Mouse (Mus musculus) adrenal gland, postnatal 25 days (tissue): ENCODE measurements around the gene Stxbp6. TPM values are rescaled to one million over a fixed set of nuclear protein-coding genes. Genes with fewer than 3 reads are reported as not detected.
A peak's percentile ranks its signal among the peaks of the same experiment; 100 is the strongest.
"Not testable (repeated sequence)": the region's sequence is repeated elsewhere in the genome, so short reads cannot be mapped to it uniquely, and the experiment has no call there.

Experiments
- DNase-seq: peaks from one replicate; pipeline ENCODE4 v3.0.0; 2021; ENCODE audit warnings: mixed read lengths
- long read RNA-seq: library from polyadenylated mRNA; stranded (forward); transcript quantifications from one replicate; pipeline ENCODE4 v2.0.0, GENCODE M21; 2021
- total RNA-seq: library from RNA; stranded (reverse); gene quantifications from 2 replicates; pipeline ENCODE4 v1.2.3, GENCODE M21; 2021

The Stxbp6 gene
- total RNA-seq = 21.9 and 23.7 TPM in 2 replicates
- long read RNA-seq, full-length matches to known transcripts = 8 of 8 reads
- long read RNA-seq, partial matches to known transcripts = 0 of 8 reads
- long read RNA-seq, other reads (novel, unspliced or antisense) = 0 of 8 reads

DNA sequence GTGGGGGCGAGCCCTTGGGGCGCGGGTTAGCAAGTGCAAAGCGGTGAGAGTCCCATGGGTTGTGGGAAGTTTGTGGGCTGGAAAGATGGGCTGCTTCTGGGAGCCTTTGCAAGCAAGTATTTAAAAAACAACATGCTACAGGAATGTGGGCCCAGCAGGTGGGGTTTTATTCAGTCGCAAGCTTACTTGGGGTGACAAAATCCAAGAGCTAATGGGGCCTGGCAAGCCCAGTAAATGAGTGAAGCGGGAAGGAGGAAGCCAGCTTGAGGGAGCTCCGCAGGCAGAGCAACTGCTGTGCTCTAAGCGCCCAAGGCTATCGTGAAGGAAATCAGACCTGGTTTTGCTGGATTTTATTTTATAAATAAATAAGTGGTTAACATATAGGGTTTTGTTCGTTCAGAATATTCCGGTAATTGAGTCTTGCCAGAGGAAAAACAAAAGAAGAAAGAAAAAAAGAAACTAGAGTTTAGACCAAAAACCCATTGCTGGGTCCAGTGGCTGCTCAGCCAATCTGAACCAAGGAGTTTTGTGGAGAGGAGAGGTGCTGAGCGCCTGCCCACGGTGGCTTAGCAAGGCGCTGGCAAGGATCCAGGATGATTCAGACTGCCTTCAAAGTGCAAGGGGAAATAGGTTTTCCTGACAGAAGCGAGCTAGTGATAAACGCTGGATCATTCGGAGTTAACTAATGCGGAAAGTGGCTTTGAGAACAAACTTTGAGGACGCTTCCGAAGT, at the start of gene Stxbp6:
Gene Stxbp6 (minus strand): TSS at position 99 of the 732 bp plus-strand sequence.
- peak; percentile 91 for DNase-seq

DNA sequence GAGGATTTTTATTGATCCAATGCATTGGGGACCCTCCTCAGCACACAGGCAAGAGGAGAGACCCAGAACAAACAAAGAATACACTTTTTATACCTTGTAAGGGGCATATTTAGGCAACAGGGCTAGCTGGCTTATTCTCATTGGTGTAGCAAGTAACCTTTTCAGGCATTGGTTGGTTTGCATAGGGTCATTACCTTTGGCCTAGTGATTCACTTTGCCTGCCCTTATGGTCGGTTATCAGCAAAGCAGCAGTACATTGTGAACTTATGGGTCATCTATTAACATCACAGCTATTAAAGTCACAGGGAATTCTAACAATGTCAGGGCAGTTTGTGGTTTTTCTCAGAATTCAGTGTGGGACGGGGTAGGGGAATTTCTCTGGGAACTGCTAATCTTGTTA, 28.4 kb upstream of the Stxbp6 start:
- not testable (repeated sequence) for DNase-seq

DNA sequence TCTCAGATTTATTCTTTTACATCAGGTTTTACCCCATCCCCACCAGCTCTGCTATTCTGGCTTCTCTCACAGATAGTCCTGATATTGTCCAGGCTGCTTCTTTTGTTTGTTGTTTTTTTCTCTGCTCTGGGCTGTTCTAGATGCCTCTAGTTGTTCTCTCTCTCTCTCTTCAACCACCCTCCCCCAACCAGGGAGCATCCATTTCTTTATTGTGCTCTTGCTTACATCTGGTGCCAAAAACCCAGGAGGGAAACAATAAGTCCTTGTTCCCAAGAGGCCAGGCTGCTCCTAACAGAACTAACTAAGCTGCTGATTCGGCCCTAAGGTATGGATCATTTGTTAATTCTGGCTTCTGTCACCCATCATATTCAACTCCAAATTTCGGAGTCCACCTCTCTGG, 19.2 kb upstream of the Stxbp6 start:
- no peak for DNase-seq

DNA sequence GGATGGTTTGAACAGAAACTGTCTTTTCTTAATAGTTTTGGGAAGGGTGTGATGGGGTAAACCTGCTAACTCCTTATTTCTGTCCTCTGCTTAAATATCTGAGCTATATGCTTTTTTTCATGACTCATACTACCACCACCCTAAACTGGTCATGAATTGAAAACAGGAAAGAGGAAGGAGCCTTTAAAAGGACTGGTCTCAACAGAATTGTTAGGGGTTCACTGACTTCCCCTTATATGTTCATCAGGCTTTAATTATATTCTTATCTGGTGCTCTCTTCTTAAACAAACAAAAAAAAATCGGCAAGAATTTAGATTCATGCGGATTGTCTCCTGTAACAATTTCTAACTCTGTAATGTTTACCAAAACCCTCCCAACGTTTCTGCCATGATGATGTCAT, 17.9 kb upstream of the Stxbp6 start:
- no peak for DNase-seq

- DNase-seq = no peak
Measured at GRCm38 (mm10) chr12:45083145-45083475, 8.6 kb upstream of the Stxbp6 start.

GRCm38 (mm10) chr12:45082379-45083144, 8.1 kb upstream of the Stxbp6 start:
- no peak for DNase-seq

GRCm38 (mm10) chr12:45081617-45082016, 7.1 kb upstream of the Stxbp6 start:
- no peak for DNase-seq

DNA sequence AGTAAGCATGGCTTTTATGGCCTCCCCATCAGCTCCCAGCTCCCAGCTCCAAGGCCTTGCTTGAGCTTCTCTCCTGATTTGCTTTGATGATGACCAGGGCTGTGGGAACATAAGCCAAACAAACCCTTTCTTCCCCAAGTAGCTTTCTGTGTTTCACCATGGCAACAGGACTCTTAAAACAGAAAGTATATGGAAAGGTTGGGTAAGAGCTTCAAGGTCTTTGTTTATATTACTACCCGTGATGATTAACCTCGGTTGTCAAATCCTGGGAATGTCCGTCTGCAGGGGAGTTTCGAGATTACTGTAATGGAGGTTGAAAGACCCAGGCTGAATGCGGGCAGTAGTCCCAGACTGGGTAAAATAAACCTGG, 6.2 kb upstream of the Stxbp6 start:
- no peak for DNase-seq

DNA sequence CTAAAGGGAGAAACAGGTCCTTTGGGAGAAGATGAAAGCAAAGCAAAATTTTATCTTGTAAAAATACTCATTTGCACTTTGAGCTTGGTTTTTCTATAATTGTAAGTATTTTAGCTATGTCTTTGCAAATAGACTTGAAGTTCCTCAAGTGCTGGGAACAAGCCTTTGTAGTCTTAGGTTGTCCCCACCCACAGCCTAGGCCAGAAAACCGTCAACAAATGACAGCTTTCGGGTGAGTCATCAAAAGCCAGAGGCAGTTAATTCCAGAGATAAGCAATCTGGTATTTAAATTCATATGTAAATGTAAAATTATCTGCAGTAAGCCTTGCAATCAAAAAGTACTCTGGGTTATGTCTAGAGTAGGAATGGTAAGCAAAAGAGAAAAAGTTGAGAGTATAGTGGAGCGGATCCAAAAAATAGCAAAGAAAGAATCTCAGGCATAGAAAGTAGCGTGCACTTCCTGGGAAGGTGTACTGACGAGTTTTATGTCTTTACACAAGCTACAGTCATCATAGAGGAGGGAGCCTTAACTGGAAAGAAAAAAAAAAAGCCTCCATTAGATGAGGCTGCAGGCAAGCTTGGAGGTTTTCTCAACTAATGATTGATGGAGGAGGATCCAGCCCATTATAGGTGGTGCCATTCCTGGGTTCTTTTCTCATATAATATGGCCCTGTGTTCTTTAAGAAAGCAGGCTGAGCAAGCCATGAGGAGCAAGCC, 5.7 kb upstream of the Stxbp6 start:
- DNase-seq = no peak

GRCm38 (mm10) chr12:45075631-45076030, 1.1 kb upstream of the Stxbp6 start:
- DNase-seq = no peak

DNA sequence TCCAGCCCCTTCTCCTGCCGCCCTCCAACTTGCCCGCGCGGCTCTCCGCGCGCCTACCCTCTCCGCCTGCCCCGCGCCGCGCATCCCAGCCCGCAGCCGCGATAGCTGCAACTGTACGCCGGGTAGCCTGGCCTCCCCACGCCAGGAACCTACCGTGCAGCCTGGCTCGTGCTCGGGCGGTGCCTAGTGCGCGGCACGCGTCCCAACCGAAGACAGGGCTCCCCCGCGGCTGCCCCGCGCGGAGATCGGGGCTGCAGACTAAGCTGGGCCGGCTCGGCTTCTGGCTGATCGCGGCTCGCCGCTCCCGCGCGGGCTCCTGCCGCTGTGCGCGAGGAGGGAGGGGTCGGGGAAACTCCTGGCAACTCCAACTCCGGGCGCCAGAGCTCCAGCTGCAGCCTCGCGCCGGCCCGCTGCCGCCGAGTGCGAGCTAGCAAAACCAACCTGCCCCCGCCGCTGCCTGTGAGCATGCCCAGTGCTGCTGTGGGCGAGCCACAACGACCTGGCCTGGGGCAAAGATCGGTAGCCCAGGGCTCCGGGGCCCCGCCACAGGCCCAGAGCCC, 387 bp downstream of the Stxbp6 start:
- DNase-seq = peak; percentile 81

DNA sequence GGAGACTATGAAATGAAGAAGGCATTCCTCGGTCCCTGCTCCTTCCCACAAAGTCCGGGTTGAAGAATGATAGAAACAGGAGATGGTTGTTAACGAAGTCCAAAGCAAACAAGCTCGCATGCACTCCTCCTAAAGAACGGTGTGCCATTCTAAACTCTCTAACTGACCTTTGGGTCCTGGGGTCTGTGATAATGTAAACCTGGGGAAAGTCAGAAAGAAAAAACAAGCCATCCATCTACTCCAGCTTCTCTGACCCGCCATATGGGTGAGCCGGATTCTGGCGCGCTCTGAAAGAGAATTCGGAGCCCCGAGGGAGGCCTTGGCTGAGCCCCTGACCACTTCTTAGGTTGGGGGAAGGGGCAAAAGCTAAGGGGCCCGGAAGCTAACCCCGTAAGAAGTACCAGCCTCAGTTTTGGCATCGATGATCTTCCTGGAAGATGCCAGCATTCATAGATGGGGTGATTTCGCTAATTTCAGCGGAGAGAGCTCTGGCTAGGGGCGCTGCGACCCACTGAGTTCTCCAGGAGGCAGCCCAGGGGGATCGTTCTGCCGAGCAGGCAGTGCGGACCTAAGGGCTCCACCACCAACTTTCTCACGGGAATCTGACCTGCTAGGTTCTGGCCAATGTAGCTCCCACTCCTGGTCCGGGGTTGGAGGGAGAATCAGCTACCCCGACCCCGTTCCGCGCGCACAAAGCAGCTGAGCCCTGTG, 1.0 kb downstream of the Stxbp6 start:
- no peak for DNase-seq

DNA sequence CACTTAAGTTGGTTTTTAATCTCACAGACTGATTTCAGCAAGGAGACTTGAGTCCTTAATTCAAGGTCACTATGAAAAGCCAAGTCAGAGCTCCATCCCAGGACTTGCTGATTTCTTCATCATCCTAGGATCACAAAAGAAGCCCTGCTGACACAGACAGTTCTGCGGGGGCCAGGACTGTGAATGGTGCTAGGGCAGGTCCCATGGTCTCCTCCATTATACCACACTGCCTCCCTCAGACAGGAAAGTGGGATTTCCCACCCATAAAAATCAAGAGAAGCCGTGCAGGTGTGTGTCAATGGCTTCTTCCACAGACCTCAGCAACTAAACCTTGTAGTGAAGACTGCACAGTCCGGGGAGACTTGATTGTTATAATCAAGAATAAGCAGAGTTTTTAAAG, 2.3 kb downstream of the Stxbp6 start:
- DNase-seq = no peak

- DNase-seq = no peak
Measured at GRCm38 (mm10) chr12:45070186-45070585, 4.3 kb downstream of the Stxbp6 start.

- DNase-seq = no peak
Measured at GRCm38 (mm10) chr12:45068145-45068754, 6.3 kb downstream of the Stxbp6 start.

GRCm38 (mm10) chr12:45067686-45068085, 6.8 kb downstream of the Stxbp6 start:
- DNase-seq = no peak

DNA sequence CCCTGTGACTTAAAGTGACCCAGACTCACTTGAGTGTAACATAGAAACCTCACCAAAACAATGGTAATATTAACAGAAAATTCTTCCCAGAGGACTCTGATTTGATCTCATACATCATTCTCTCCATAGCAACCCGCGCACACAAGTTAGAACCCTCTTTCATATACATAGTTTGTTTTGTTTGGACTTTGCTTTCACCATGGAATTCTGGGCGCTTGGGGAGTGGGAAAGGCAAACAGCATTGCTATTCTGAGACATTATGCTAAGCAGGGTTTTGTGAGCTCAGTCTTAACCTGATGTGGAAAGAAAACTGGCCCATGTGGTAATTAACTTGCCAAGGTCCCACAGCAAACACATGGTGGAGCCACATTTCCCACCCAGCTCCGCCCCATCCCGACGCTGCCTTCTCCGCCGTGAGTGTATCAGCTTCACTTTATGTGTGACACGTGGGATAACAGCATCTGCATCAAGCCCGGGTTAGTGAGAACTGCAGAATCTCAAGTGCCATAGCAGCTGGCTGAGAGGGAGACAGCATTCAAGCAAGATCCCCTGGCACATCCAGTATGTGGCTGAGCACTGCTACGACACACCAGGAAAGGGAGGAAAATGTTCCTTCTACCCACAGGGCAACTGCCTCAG, 7.3 kb downstream of the Stxbp6 start:
- no peak for DNase-seq

DNA sequence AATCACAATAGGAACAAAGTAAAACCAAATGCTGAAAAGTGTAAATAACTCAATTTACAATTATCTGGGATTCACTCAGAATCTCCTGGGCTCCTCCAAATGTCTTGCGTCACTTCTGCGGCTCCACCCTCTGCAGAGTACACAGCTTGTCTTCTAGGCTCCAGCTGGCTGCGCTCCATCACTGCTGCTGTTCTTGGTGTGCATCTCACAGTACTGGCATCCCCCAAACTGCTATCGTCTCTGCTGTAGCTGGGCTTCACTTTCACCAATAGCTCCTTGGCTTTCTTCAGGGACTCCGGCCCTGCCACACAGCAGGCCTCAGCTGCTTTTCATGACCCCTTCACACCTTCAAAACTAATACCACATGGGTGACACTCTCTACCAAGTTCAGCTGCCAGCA, 10.9 kb downstream of the Stxbp6 start:
- DNase-seq = peak; percentile 27

GRCm38 (mm10) chr12:45061336-45061735, 13.2 kb downstream of the Stxbp6 start:
- no peak for DNase-seq

DNA sequence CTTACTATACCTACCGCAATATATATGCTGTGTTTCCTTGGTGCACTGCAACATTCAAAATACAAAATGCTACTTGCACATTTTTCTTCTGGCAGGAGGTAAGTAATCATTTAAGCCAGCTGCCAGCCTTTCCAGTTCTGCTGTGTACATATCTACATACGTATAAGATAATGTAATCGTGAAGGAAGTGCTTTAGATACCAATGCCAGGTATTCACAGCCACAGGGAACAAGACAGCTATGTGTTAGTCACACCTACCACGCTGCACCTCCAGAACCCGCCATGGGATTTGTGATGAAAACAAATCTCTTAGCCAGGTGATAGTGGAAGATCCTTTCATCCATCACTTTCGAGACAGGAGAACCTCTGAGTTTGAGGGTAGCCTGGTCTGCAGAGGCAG, 13.7 kb downstream of the Stxbp6 start:
- no peak for DNase-seq

DNA sequence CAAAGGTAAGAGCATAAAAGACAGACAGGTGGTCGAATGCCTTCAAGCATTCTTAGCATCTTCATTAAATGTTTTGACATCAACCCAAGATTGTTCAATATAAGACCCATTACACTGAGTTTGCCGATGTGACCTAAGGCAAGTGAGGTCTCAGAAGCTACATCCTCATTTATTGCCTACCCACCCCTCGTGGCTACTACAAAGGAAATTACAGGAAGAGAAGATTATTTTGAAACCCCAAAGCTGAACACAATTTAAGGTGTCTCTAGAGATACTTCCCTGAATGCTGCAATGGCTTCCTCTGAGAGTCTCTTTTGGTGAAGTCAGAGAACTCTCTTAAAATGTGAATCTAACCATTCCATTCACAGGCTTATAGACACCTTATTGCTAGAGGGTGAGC, 16.5 kb downstream of the Stxbp6 start:
- no peak for DNase-seq
